30 mouse cellular contexts compared by ENCODE assay signal in the genomic region with DNA sequence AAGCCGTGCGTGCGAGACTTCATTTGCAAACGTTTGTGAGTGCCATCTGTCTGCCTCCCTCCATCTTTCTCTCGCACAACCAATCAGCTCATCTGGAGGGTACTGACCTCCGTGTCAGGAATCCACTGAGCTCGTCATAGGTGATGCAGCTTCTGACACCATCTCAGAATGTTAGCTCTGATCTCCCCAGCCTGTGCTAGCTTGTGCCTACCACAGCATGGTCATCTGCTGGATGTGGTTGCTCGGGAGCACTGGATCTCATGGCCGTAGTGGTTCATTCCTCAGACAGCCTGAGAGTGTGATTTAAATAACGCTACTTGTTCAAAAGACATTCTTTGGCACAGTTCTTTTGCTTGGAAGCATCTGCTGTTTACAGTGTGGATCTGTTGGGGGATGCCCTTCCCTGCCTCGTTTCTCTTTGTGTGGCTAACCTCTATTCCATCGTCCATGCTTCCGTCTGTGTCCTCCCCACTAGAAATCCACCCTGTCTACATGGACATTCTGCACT.
DNase-seq lines count a peak whose midpoint lies in the region; ATAC-seq and TF ChIP-seq lines count a peak whose summit lies in the region.
"Had no signal": no experiment of that assay in that cellular context is flagged by ENCODE, and none has a peak within 500 bp of the region (broad histone marks: within the 10 kb centered on the region; RNA-seq: fewer than 3 reads in every experiment).

No protein-coding gene starts in this region.

- DNase-seq in forebrain, embryonic 10.5 days (ENCODE audit: extremely low spot score, low spot score), result no peak
- DNase-seq in left cerebral cortex, postnatal 25 days (ENCODE audit: low spot score in 2 of 2), result peak; percentile 2 to 28
- no peak for DNase-seq in left cerebral cortex, adult 9 months (ENCODE audit: low spot score in 2 of 2)
- DNase-seq in midbrain, embryonic 11.5 days (ENCODE audit: low spot score, missing footprints), result peak; percentile 75
- DNase-seq in midbrain, embryonic 10.5 days (ENCODE audit: low spot score), result no peak
- DNase-seq in stomach, postnatal 0 days (ENCODE audit: low spot score), result no peak
- DNase-seq: adrenal gland, postnatal 10 days; cerebellum, adult 11 months; cerebellum, adult 9-10 months; cerebellum, postnatal 36 days; embryo, embryonic 11 days; gastrocnemius, postnatal 14 days; heart, postnatal 14 days; kidney, adult 11 months; kidney, postnatal 14 days; layer of hippocampus, adult 9-11 months; lung, postnatal 36 days; midbrain, embryonic 14.5 days; retina, postnatal 1 day; thymus, postnatal 4 days had no signal

- no peak overlapping the region for H3K9ac ChIP-seq in forebrain, embryonic 13.5 days
- H3K9ac ChIP-seq in midbrain, embryonic 11.5 days (ENCODE audit: low read length), result no peak overlapping the region
- no peak overlapping the region for H3K9ac ChIP-seq in stomach, postnatal 0 days (ENCODE audit: low read length)
- H3K9ac ChIP-seq: embryonic facial prominence, embryonic 13.5 days; forebrain, embryonic 15.5 days; hindbrain, embryonic 15.5 days had no signal

- WGBS in forebrain, embryonic 13.5 days, result 71% methylated on average over 13 of the region's 13 CpGs
- WGBS in forebrain, embryonic 10.5 days, result 80% methylated on average over 13 of the region's 13 CpGs
- 73% methylated on average over 13 of the region's 13 CpGs for WGBS in midbrain, embryonic 11.5 days
- WGBS in midbrain, embryonic 10.5 days, result 79% methylated on average over 13 of the region's 13 CpGs
- WGBS in stomach, postnatal 0 days, result 40% methylated on average over 13 of the region's 13 CpGs

- H3K4me1 ChIP-seq in forebrain, embryonic 13.5 days, result peaks cover 6% of the 10 kb centered on the region; the same call in 1 of the 2 replicates
- peaks cover 3% of the 10 kb centered on the region; the same call in 1 of the 2 replicates for H3K4me1 ChIP-seq in forebrain, embryonic 10.5 days
- no peaks in the 10 kb centered on the region for H3K4me1 ChIP-seq in midbrain, embryonic 11.5 days (ENCODE audit: control insufficient read depth, insufficient read depth, low read length)
- H3K4me1 ChIP-seq in midbrain, embryonic 10.5 days, result no peaks in the 10 kb centered on the region
- no peaks in the 10 kb centered on the region for H3K4me1 ChIP-seq in stomach, postnatal 0 days (replicated peaks; ENCODE audit: control insufficient read depth, insufficient read depth)
- H3K4me1 ChIP-seq: embryonic facial prominence, embryonic 13.5 days; hindbrain, embryonic 15.5 days had no signal

- H3K36me3 ChIP-seq in forebrain, embryonic 13.5 days (ENCODE audit: poor library complexity, severe bottlenecking), result no peaks in the 10 kb centered on the region
- no peaks in the 10 kb centered on the region; the same call in 1 of the 2 replicates for H3K36me3 ChIP-seq in forebrain, embryonic 10.5 days (replicated peaks)
- H3K36me3 ChIP-seq in midbrain, embryonic 11.5 days (ENCODE audit: control insufficient read depth, insufficient read depth, low read length), result no peaks in the 10 kb centered on the region
- H3K36me3 ChIP-seq in midbrain, embryonic 10.5 days, result no peaks in the 10 kb centered on the region
- H3K36me3 ChIP-seq in stomach, postnatal 0 days (ENCODE audit: control insufficient read depth, insufficient read depth, low read length), result no peaks in the 10 kb centered on the region
- H3K36me3 ChIP-seq: embryonic facial prominence, embryonic 13.5 days; forebrain, embryonic 15.5 days; G1E; hindbrain, embryonic 10.5 days; hindbrain, embryonic 15.5 days had no signal

- TF ChIP-seq EP300 in stomach, postnatal 0 days (optimal IDR thresholded peaks at IDR 0.05), result no peak

- 0 out of 2 replicates have a peak, but pooled peaks have one; percentile 33 for ATAC-seq in forebrain, embryonic 13.5 days
- no peak for ATAC-seq in midbrain, embryonic 11.5 days (ENCODE audit: low FRiP score)
- ATAC-seq in stomach, postnatal 0 days (ENCODE audit: low FRiP score, low TSS enrichment), result no peak
- ATAC-seq: forebrain, embryonic 15.5 days; inflammation-experienced regulatory T-cells, adult 6 months; Patski had no signal

- H3K27me3 ChIP-seq in forebrain, embryonic 13.5 days, result no peaks in the 10 kb centered on the region
- H3K27me3 ChIP-seq in forebrain, embryonic 10.5 days (ENCODE audit: poor library complexity, severe bottlenecking), result no peaks in the 10 kb centered on the region
- H3K27me3 ChIP-seq in midbrain, embryonic 11.5 days (ENCODE audit: control insufficient read depth, insufficient read depth, low read length), result no peaks in the 10 kb centered on the region
- H3K27me3 ChIP-seq in midbrain, embryonic 10.5 days (ENCODE audit: low read depth, poor library complexity, severe bottlenecking), result no peaks in the 10 kb centered on the region
- H3K27me3 ChIP-seq in stomach, postnatal 0 days (ENCODE audit: control insufficient read depth, insufficient read depth, low read length), result no peaks in the 10 kb centered on the region
- H3K27me3 ChIP-seq: embryonic facial prominence, embryonic 13.5 days; forebrain, embryonic 15.5 days; hindbrain, embryonic 15.5 days; Patski had no signal

- no peaks in the 10 kb centered on the region for H3K9me3 ChIP-seq in forebrain, embryonic 13.5 days (replicated peaks)
- no peaks in the 10 kb centered on the region for H3K9me3 ChIP-seq in forebrain, embryonic 10.5 days
- H3K9me3 ChIP-seq in midbrain, embryonic 11.5 days (ENCODE audit: control insufficient read depth, low read length), result no peaks in the 10 kb centered on the region
- no peaks in the 10 kb centered on the region for H3K9me3 ChIP-seq in midbrain, embryonic 10.5 days (replicated peaks)
- no peaks in the 10 kb centered on the region for H3K9me3 ChIP-seq in stomach, postnatal 0 days (ENCODE audit: control insufficient read depth, low read length)
- H3K9me3 ChIP-seq: embryonic facial prominence, embryonic 13.5 days; forebrain, embryonic 15.5 days; hindbrain, embryonic 10.5 days; hindbrain, embryonic 15.5 days; megakaryocyte, embryonic 14.5 days had no signal

- no peak for TF ChIP-seq CTCF in stomach, postnatal 0 days (IDR thresholded peaks at IDR 0.05; ENCODE audit: low read depth)

- no peak overlapping the region for H3K4me3 ChIP-seq in forebrain, embryonic 13.5 days
- no peak overlapping the region for H3K4me3 ChIP-seq in forebrain, embryonic 10.5 days
- no peak overlapping the region for H3K4me3 ChIP-seq in midbrain, embryonic 11.5 days (ENCODE audit: low read depth, low read length)
- H3K4me3 ChIP-seq in midbrain, embryonic 10.5 days, result no peak overlapping the region
- no peak overlapping the region for H3K4me3 ChIP-seq in stomach, postnatal 0 days (ENCODE audit: low read depth, low read length)
- H3K4me3 ChIP-seq: embryonic facial prominence, embryonic 13.5 days; erythroblast, embryonic 14.5 days; forebrain, embryonic 15.5 days; hindbrain, embryonic 10.5 days; hindbrain, embryonic 15.5 days; megakaryocyte, embryonic 14.5 days had no signal

- no peak overlapping the region for H3K4me2 ChIP-seq in forebrain, embryonic 13.5 days
- no peak overlapping the region for H3K4me2 ChIP-seq in midbrain, embryonic 11.5 days
- H3K4me2 ChIP-seq in stomach, postnatal 0 days (replicated peaks; ENCODE audit: low read depth), result peak overlapping the region; percentile 27; the same call in 1 of the 2 replicates
- H3K4me2 ChIP-seq: embryonic facial prominence, embryonic 13.5 days; forebrain, embryonic 15.5 days; hindbrain, embryonic 15.5 days had no signal

- H3K27ac ChIP-seq in forebrain, embryonic 13.5 days, result no peak overlapping the region
- H3K27ac ChIP-seq in forebrain, embryonic 10.5 days, result no peak overlapping the region
- no peak overlapping the region for H3K27ac ChIP-seq in midbrain, embryonic 11.5 days (ENCODE audit: low read depth, low read length)
- no peak overlapping the region for H3K27ac ChIP-seq in midbrain, embryonic 10.5 days (replicated peaks)
- H3K27ac ChIP-seq in stomach, postnatal 0 days (replicated peaks), result no peak overlapping the region
- H3K27ac ChIP-seq: embryonic facial prominence, embryonic 13.5 days; forebrain, embryonic 15.5 days; hindbrain, embryonic 10.5 days; hindbrain, embryonic 15.5 days had no signal

- intact Hi-C loops in left cerebral cortex, postnatal 25 days (cut with DNase I), result no loop called here

Comparison
In these comparisons a context has a peak if more than half of its experiments do, and no peak if none do; other contexts are left out.
1. DNase-seq: peak in left cerebral cortex, postnatal 25 days (2 of 2) and midbrain, embryonic 11.5 days (single experiment); none in forebrain, embryonic 10.5 days (single experiment), left cerebral cortex, adult 9 months (0 of 2), midbrain, embryonic 10.5 days (single experiment) and stomach, postnatal 0 days (single experiment).